Mouse (Mus musculus): ENCODE data around the gene Mylk3. TPM values are rescaled to one million over a fixed set of nuclear protein-coding genes. Genes with fewer than 3 reads are reported as not detected.

Mylk3 gene
- polyA plus RNA-seq, 1 experiment from 2014 or later, result 1.7 TPM

DNA sequence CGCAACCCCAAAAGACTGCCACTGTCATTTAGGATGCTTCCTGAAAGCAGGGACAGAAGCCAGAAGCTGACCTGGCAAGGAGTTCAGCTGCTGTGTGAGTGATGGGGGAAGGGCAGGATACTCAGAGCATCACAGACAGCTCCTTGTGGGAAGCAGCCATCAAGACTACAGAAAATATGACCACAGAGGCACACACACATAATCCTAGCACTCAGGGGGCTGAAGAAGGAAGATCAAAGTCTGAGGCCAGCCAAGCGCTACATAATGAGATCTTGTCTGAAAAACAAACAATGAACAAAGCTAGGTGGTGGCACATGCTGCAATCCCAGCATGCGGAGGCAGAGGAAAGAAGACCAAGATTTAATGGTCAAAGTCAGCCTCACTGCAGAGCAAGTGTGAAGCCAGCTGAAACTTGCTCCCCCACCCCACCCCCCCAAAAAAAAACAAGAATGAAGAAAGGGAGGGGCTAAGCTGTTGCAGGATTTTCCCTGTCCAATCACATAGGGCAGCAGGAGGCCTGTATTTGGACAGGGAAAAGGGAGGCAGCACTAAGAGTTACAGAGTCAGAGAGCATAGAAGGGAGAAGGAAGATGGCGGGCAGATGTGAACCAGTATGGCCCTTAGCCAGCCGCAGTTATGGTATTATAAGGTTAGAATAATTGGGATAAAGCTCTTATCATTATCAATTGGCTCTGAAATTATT is 46.1 kb downstream of the Mylk3 start:
- Histone ChIP-seq H3K36me3 (ENCODE audit: control insufficient read depth, insufficient read depth, low read length) (no peaks in the 10 kb centered on the region), H3K9ac (ENCODE audit: low read depth, low read length) (no peak overlapping the region), H3K27me3 (ENCODE audit: control insufficient read depth, insufficient read depth, low read length) (no peaks in the 10 kb centered on the region), H3K4me3 (ENCODE audit: low read length) (no peak overlapping the region), H3K4me1 (ENCODE audit: control insufficient read depth, insufficient read depth, low read length) (no peaks in the 10 kb centered on the region), H3K27ac (ENCODE audit: low read depth, low read length) (peak overlapping the region; percentile 24; the same call in 1 of the 2 replicates), H3K4me2 (replicated peaks; ENCODE audit: low read depth, low read length) (no peak overlapping the region), H3K9me3 (ENCODE audit: control insufficient read depth, low read length) (no peaks in the 10 kb centered on the region)
- peak; percentile 88 for ATAC-seq (ENCODE audit: low FRiP score, low TSS enrichment)
- WGBS, result 43% methylated on average over 5 of the region's 5 CpGs

DNA sequence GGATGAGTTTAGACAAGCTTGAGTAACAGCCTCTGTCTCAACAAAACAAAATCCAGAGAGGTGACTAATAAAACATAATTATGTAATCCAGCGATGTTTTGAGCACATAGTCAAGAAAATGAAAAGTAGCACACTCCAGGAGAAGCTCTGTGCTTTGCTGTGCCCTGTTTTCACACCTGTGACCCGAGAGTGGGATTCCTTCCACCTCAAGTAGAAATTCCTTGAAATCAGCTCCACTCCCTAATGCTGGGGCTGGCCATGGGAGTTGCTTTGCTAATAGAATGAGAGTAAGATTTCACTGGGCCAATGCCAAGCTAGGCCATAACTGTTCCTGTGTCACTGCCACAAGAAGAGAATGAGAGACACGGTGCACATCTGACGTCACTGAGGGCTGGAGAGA is 48.5 kb downstream of the Mylk3 start:
- Histone ChIP-seq H3K4me1 (ENCODE audit: control insufficient read depth, insufficient read depth, low read length) (no peaks in the 10 kb centered on the region), H3K9me3 (ENCODE audit: control insufficient read depth, low read length) (no peaks in the 10 kb centered on the region), H3K27ac (ENCODE audit: low read depth, low read length) (no peak overlapping the region), H3K36me3 (ENCODE audit: control insufficient read depth, insufficient read depth, low read length) (no peaks in the 10 kb centered on the region), H3K27me3 (ENCODE audit: control insufficient read depth, insufficient read depth, low read length) (no peaks in the 10 kb centered on the region), H3K9ac (ENCODE audit: low read depth, low read length) (no peak overlapping the region), H3K4me3 (ENCODE audit: low read length) (no peak overlapping the region), H3K4me2 (replicated peaks; ENCODE audit: low read depth, low read length) (no peak overlapping the region)
- WGBS, result 63% methylated on average over 4 of the region's 4 CpGs
- no peak for ATAC-seq (ENCODE audit: low FRiP score, low TSS enrichment)

DNA sequence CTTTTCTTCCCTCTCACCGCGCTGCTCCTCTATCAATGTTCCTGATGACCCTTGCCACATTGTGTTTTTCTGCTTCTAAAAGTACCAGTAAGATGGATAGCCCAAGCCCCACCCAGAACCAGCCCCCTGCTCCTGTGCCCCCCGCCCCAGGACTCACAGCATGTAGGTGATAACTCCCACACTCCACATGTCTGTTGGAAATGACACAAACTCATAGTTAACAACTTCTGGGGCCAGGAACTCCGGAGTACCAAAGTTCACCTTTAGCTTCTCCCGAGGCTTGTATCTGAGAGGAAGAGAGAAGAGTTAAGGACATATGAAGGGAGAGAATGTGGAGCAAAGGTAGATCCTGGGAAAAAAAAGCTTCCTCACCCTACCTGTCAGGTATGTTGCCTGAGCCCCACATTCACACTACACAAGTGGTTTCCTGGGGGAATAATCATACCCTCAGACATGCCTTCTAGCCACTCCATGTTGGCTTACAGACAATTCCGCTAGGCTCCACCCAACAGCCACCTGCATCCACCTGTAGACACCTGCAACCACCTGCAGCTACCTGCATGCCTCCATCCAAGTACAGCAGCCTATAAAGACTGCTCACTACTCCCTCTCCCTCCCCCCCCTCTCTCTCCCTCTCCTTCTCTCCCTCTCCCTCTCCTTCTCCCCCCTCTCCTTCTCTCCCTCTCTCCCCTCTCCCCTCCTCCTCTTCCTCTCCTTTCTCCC is 49.8 kb downstream of the Mylk3 start:
- no peaks in the 10 kb centered on the region for H3K27me3 ChIP-seq (ENCODE audit: control insufficient read depth, insufficient read depth, low read length)
- H3K9me3 ChIP-seq (ENCODE audit: control insufficient read depth, low read length), result no peaks in the 10 kb centered on the region
- H3K4me3 ChIP-seq (ENCODE audit: low read length), result no peak overlapping the region
- H3K27ac ChIP-seq (ENCODE audit: low read depth, low read length), result no peak overlapping the region
- H3K9ac ChIP-seq (ENCODE audit: low read depth, low read length), result no peak overlapping the region
- no peaks in the 10 kb centered on the region for H3K4me1 ChIP-seq (ENCODE audit: control insufficient read depth, insufficient read depth, low read length)
- no peaks in the 10 kb centered on the region for H3K36me3 ChIP-seq (ENCODE audit: control insufficient read depth, insufficient read depth, low read length)
- no peak for ATAC-seq (ENCODE audit: low FRiP score, low TSS enrichment)
- WGBS, result 73% methylated on average over 6 of the region's 6 CpGs
- H3K4me2 ChIP-seq (replicated peaks; ENCODE audit: low read depth, low read length), result no peak overlapping the region

DNA sequence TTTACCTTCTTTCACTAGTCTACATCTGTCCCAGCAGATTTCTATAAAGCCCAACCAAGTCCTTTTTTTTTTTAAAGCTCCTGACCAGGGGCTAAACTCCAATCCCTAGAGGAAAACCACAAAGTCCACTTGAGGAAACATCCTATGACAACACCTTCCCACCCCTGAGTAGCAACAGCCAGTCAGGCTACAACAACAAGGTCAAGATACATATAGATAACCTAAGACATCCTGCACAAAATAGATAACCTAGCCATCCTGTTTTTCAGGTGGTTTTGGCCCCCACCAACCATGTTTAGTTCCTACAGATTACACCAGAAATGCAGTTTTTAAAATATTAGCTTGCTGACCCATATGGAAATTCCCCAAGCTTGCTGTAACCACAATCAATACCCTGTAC is 51.0 kb downstream of the Mylk3 start:
- Histone ChIP-seq H3K4me2 (replicated peaks; ENCODE audit: low read depth, low read length) (no peak overlapping the region), H3K36me3 (ENCODE audit: control insufficient read depth, insufficient read depth, low read length) (no peaks in the 10 kb centered on the region), H3K27me3 (ENCODE audit: control insufficient read depth, insufficient read depth, low read length) (no peaks in the 10 kb centered on the region), H3K27ac (ENCODE audit: low read depth, low read length) (no peak overlapping the region), H3K9ac (ENCODE audit: low read depth, low read length) (no peak overlapping the region), H3K4me3 (ENCODE audit: low read length) (no peak overlapping the region), H3K4me1 (ENCODE audit: control insufficient read depth, insufficient read depth, low read length) (no peaks in the 10 kb centered on the region), H3K9me3 (ENCODE audit: control insufficient read depth, low read length) (no peaks in the 10 kb centered on the region)
- ATAC-seq (ENCODE audit: low FRiP score, low TSS enrichment), result no peak

DNA sequence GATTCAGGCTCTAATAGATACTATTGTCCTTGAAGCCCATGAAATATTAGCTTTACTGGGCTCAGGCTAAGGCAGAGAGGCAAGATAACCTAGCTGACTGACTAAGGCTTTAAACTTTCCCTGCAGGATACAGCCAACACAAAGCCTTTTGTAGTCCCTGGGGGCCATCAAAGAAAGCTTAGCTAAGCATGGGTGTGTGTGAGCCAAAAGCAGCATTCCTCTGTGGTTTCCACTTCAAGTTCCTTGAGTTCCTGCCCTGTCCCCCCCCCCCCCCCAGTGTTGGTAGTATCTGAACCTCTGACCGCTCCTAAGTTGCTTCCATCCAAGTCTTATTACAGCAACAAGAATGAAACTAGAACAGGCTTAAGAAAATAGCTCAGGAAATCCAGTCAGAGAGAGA is 56.6 kb downstream of the Mylk3 start:
- Histone ChIP-seq H3K9ac (ENCODE audit: low read depth, low read length) (no peak overlapping the region), H3K4me2 (replicated peaks; ENCODE audit: low read depth, low read length) (no peak overlapping the region), H3K27ac (ENCODE audit: low read depth, low read length) (no peak overlapping the region), H3K36me3 (ENCODE audit: control insufficient read depth, insufficient read depth, low read length) (no peaks in the 10 kb centered on the region), H3K27me3 (ENCODE audit: control insufficient read depth, insufficient read depth, low read length) (no peaks in the 10 kb centered on the region), H3K9me3 (ENCODE audit: control insufficient read depth, low read length) (no peaks in the 10 kb centered on the region), H3K4me1 (ENCODE audit: control insufficient read depth, insufficient read depth, low read length) (no peaks in the 10 kb centered on the region), H3K4me3 (ENCODE audit: low read length) (no peak overlapping the region)
- no peak for ATAC-seq (ENCODE audit: low FRiP score, low TSS enrichment)
- 69% methylated on average over 1 of the region's 1 CpGs for WGBS

DNA sequence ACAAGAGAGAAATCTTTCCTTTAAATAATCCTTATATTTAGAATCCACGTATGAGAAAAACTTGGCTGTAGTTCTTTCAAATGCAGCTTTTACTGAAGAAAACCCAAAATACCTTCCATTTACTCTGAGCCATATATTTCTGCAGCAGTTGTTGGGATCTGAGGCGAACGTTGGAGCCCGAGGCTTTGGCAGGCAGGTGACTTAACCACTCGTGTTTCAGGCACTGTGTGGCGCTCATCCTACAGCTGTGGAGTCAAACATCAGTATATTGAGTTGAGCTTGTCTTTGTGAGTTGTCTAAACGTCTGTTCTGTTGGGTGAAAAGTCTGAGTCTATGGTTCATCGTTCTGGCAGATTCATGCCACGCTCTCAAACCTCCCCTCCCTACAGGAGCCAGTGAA is 59.1 kb downstream of the Mylk3 start:
- no peak for ATAC-seq (ENCODE audit: low FRiP score, low TSS enrichment)
- Histone ChIP-seq H3K4me2 (replicated peaks; ENCODE audit: low read depth, low read length) (no peak overlapping the region), H3K27ac (ENCODE audit: low read depth, low read length) (no peak overlapping the region), H3K36me3 (ENCODE audit: control insufficient read depth, insufficient read depth, low read length) (no peaks in the 10 kb centered on the region), H3K4me1 (ENCODE audit: control insufficient read depth, insufficient read depth, low read length) (no peaks in the 10 kb centered on the region), H3K9me3 (ENCODE audit: control insufficient read depth, low read length) (no peaks in the 10 kb centered on the region), H3K9ac (ENCODE audit: low read depth, low read length) (no peak overlapping the region), H3K27me3 (ENCODE audit: control insufficient read depth, insufficient read depth, low read length) (no peaks in the 10 kb centered on the region), H3K4me3 (ENCODE audit: low read length) (no peak overlapping the region)
- 67% methylated on average over 9 of the region's 9 CpGs for WGBS

DNA sequence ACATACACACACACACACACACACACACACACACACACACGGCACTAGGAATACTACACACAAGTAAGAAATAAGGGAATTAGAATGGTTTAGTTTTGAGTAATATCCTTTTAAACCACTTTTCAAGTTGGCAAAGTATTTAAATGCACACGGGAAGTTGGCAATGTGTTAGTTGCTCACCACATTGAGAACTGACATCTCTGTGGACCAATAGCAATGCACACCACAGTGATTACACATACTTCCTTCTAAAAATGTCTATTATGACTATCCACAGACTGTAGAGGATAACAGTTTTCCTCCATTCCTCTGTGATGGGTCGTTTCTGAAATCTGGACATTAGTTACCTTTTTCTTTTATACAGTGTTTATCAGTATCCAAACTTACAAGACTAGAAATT is 63.1 kb downstream of the Mylk3 start:
- Histone ChIP-seq H3K9me3 (ENCODE audit: control insufficient read depth, low read length) (no peaks in the 10 kb centered on the region), H3K9ac (ENCODE audit: low read depth, low read length) (no peak overlapping the region), H3K4me2 (replicated peaks; ENCODE audit: low read depth, low read length) (no peak overlapping the region), H3K4me1 (ENCODE audit: control insufficient read depth, insufficient read depth, low read length) (no peaks in the 10 kb centered on the region), H3K27me3 (ENCODE audit: control insufficient read depth, insufficient read depth, low read length) (no peaks in the 10 kb centered on the region), H3K4me3 (ENCODE audit: low read length) (no peak overlapping the region), H3K27ac (ENCODE audit: low read depth, low read length) (no peak overlapping the region), H3K36me3 (ENCODE audit: control insufficient read depth, insufficient read depth, low read length) (no peaks in the 10 kb centered on the region)
- WGBS, result 89% methylated on average over 3 of the region's 3 CpGs
- no peak for ATAC-seq (ENCODE audit: low FRiP score, low TSS enrichment)

DNA sequence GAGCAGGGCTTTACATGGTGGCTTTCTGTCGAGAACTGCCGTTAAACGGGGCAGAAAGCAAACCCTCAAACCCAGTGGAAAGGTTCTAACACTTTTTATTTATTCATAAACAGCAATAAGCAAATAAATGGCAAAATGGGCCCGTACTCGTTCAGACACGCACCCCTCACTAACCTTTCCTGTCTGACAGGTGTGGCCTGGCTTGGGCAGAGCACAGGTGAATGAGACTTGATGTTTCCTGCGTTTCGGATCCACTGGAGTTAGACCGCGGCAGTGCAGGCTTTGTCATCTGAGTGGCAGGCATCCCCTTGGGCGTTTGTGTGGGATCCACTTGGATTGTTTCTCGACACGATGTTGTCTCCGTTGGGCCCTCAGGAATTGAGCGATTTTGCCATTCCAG is 64.2 kb downstream of the Mylk3 start:
- no peak for ATAC-seq (ENCODE audit: low FRiP score, low TSS enrichment)
- Histone ChIP-seq H3K4me3 (ENCODE audit: low read length) (no peak overlapping the region), H3K4me1 (ENCODE audit: control insufficient read depth, insufficient read depth, low read length) (no peaks in the 10 kb centered on the region), H3K9ac (ENCODE audit: low read depth, low read length) (no peak overlapping the region), H3K27ac (ENCODE audit: low read depth, low read length) (no peak overlapping the region), H3K4me2 (replicated peaks; ENCODE audit: low read depth, low read length) (no peak overlapping the region), H3K36me3 (ENCODE audit: control insufficient read depth, insufficient read depth, low read length) (no peaks in the 10 kb centered on the region), H3K9me3 (ENCODE audit: control insufficient read depth, low read length) (no peaks in the 10 kb centered on the region), H3K27me3 (ENCODE audit: control insufficient read depth, insufficient read depth, low read length) (no peaks in the 10 kb centered on the region)
- WGBS, result 88% methylated on average over 15 of the region's 15 CpGs

DNA sequence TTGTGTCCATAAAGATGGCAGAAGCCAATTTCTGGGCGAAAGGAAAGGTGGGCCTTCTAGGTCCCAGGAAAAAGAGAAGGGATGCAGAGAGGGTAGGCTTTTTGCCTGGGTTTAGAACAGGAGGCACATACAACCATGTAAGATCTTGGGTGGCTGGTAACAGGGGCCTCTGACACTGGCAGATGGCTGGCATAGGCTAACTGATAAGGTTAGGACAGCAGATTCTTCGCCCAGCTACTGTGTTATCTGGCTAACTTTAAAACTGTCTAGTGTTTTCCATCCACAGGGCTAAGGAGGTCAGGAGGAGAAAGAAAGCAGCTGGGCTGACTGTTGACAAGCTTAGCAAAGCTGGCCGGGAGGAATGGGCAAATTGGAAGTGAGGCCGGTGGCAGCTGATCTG is 67.6 kb downstream of the Mylk3 start:
- Histone ChIP-seq H3K9ac (ENCODE audit: low read depth, low read length) (no peak overlapping the region), H3K4me2 (replicated peaks; ENCODE audit: low read depth, low read length) (no peak overlapping the region), H3K27me3 (ENCODE audit: control insufficient read depth, insufficient read depth, low read length) (no peaks in the 10 kb centered on the region), H3K4me3 (ENCODE audit: low read length) (no peak overlapping the region), H3K4me1 (ENCODE audit: control insufficient read depth, insufficient read depth, low read length) (no peaks in the 10 kb centered on the region), H3K9me3 (ENCODE audit: control insufficient read depth, low read length) (no peaks in the 10 kb centered on the region), H3K36me3 (ENCODE audit: control insufficient read depth, insufficient read depth, low read length) (no peaks in the 10 kb centered on the region), H3K27ac (ENCODE audit: low read depth, low read length) (no peak overlapping the region)
- WGBS, result 84% methylated on average over 4 of the region's 4 CpGs
- ATAC-seq (ENCODE audit: low FRiP score, low TSS enrichment), result no peak

Data from kidney, embryonic 14.5 days (tissue).